Mouse (Mus musculus) embryonic stem cell, embryonic (primary cell): ENCODE results near the gene Phactr2.

Experiments
- CTCF ChIA-PET, 4 experiments: fragments of 300-600 bp in 2 of 4; fragments of 350-600 bp in 2 of 4; sonication (Branson Sonifier 250); formaldehyde crosslinking; loops; one replicate each; lab custom pipeline; 2022; ENCODE audit warnings: inconsistent platforms in 2 of 4; lab: Charles Lee
- POLR2A ChIA-PET, 4 experiments: fragments of 300-600 bp in 2 of 4; fragments of 350-600 bp in 2 of 4; sonication (Branson Sonifier 250); formaldehyde crosslinking; loops; one replicate each; lab custom pipeline; 2022; ENCODE audit warnings: antibody characterized with exemption in 4 of 4, inconsistent platforms in 1 of 4; lab: Charles Lee

Gene Phactr2

DNA sequence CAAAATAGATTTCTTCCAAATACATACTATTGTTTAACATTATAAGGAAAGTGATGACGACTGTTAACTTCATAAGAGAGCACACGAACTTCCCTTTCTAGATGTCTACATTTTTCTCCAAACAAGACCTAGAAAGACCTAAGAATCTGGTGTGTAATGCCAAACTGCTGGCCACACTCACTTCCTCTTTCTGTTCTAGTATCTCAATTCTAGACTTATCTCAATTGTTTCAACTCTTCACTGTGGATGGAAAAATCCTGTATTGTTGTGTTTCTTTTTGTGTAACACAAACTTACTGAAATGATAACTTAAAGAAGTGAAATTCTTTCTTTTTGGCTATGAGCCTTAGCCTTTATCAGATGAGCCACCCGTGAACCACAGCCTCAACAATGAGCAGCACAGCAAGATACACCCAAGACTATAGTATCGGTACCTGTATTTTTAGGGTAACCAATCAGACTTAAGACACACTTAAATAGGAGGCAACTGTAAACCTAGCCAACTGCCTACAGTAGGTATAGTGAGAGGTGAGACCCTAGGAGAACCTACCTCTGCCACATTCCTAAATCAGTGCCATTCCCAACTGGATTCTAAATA, 289.9 kb downstream of the Phactr2 start:
- POLR2A ChIA-PET: no interaction called here
- CTCF ChIA-PET: interaction anchor here in 1 of 4 experiments (0.6 kb wide), 1 partner anchor 911 kb away, joined by 4 read pairs; no protein-coding TSS in a partner anchor

DNA sequence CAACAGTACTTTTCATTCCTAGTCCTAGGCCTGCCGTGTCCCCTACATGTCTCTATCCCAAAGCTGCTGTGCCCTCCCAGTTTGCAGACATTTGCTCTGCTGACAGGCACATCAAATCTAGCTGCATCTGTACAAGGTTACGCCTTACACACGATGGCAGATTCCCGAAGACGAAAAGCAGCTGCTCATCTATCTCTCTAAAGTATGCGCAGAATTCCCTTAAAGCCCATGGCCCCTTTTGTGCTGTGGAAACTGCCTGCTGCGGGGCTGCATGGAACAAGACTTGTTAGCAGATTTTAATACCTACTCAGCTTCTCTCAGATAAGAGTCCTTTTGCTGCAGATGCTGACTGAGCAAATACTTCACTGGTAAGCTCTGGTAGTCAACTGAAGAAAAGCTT, 294.0 kb downstream of the Phactr2 start:
- POLR2A ChIA-PET: interaction anchor here in 3 of 4 experiments (0.5 to 6.8 kb wide), 6 partner anchors 8 to 95 kb away, joined by 3 to 41 read pairs (median 3); partner anchors contain the start of gene Ltv1 (in 2 of the 3)
- CTCF ChIA-PET: no interaction called here

DNA sequence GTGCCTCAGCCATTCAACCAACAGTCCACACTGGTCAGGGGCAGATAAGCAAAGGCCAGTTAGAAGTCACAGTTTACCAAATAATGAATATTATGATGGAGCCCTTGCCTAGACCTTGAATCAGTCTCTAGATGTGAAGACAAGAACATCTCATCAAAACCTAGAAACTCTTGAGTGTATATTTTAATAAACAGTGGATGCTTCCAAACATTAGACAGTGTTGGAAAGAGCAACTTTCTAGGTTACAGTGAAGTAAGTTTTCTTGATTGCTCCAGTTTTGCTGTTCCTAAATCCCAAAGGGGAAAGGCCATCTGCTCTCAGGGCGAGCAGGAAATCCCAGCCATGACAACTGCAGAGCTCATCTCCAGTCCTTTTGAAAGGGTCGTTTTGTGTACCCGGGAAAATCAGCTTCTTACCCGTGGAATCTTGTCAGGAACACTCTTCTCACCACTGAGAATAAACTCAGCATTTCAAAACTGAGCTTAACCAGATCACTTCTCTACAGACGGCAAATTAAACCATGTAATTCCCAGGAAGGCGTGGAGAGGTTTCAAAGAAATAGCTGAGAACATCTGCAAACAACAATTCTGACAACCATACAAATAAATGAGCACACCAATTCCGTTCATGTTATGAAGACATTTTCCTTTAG, 296.1 kb downstream of the Phactr2 start, which contains the start of gene Zc2hc1b:
TSS of gene Zc2hc1b (minus strand) at position 51 of the 652 bp plus-strand sequence.
- ChIA-PET POLR2A (interaction anchor here in 1 of 4 experiments (6.8 kb wide), 1 partner anchor 13 kb away, joined by 41 read pairs; the partner anchor contains the start of gene Ltv1), CTCF (no interaction called here)

DNA sequence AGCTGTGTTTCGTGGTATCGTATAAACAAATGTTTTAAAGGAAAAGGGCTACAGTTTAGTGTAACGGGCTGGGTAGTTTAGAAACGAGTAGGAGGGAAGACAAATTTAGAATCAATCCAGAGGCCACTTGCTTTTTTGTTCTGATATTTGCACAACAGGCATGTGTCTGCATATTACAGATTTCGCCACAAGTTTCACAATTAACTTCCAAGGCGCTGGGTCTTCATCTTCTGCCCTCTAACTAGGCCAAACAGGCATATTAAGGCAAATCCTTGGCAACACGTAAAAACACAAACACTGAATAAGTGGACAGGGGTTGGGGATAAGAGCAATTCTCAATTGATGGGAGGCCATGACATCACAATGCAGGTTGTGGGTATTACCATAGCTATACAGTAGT, 298.3 kb downstream of the Phactr2 start:
- CTCF ChIA-PET: no interaction called here
- POLR2A ChIA-PET: interaction anchor here in 2 of 4 experiments (0.6 to 6.8 kb wide), 3 partner anchors 15 to 231 kb away, joined by 3 to 41 read pairs (median 3); partner anchors contain the start of gene Ltv1 (in 1 of the 2)

DNA sequence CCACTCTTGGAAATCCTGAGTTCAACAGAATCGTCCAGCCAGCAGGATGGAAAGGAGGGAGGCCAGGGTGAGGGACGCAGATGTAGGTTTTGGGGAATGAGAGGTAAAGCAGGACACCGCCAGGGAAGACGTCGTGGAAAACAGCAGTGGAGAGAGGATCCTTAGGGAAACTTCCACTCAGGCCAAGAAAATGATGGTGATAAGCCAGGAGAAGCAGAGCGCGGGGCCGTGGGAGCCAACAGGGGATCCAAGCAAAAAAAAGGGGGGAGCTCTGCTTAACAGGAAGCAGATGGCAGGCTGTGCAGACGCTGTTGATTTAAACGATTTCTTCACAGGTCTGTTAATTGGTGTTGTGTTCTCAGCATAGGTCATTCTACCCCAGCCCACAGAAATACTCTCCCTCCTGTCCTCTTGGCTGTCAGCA, 301.4 kb downstream of the Phactr2 start:
- ChIA-PET CTCF (no interaction called here), POLR2A (interaction anchor here in 1 of 4 experiments (1.1 to 1.5 kb wide), 3 partner anchors 8 to 50 kb away, joined by 3 to 4 read pairs (median 3); no protein-coding TSS in a partner anchor)

DNA sequence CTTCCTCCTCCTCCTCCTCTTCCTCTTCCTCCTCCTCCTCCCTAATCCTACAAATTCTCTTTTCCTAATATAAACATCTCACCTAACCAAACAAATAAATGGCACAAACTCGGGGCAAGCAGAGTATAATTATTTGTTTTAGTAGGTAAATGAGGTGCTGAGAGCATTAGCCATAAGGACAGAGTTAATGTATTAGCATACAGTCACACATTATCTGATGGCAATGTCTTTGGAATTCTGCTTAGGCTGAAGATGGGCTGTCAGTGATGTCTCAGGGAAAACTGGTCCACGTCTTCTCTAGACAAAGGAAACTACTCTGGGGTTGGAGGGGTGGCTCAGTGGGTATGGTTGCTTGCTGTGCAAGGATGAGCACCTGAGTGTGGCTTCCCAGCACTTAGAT, 302.8 kb downstream of the Phactr2 start:
- POLR2A ChIA-PET: no interaction called here

DNA sequence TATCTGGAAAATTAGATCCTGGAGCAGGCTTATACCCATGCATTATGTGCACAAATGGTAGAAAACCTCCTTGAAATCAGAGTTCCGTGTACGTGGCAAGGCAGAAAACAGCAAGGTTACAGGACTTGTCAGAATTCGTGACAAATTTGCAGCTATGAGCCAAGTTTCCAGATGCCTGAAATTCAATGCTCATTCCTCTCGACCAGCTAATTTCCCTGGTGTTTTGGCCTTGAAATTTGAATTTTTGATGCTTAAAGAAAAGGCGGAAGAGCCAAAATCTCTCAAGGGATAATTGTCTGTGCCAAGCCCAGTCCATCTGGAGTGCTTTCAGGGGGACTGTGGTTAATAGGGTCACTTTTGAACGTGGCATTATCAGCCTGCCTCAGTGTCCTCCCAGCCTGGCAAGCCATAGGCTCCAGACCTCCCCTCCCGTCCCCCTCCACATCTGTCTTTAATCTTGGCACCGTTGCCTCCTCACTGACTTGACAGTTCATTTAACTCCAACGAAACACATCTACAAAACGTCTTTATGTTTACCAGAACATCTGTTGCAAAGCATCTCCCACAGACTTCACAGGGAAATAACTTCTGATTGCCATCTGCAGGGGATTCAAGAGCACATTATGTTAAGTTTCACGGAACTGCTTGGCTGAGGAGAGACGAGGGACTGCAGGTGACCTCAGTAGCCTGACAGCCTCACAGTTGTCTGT, 303.3 kb downstream of the Phactr2 start:
- POLR2A ChIA-PET: interaction anchor here in 1 of 4 experiments (1.2 kb wide), 1 partner anchor 77 kb away, joined by 3 read pairs; no protein-coding TSS in a partner anchor

More for the DNA sequence above, 302.8 kb downstream of the Phactr2 start:
- CTCF ChIA-PET: no interaction called here

DNA sequence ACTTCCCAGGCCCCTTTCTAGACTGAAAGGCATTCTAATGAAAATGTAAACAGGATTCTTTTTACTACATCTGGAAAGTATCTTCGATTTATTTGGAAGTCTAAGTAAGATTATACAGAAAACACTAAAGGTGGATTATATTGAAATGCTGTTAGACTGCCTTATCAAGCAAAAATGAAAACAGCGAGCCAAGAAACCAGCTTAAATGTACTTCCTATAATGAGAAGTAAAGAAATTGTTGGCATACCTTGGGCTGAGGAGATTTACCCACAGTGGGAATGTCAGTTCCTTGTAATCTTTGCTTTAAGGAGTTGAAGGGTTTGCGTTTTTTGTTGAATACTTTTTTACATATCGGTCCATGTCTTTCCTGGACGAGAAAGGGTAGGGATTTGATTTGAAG, 305.8 kb downstream of the Phactr2 start:
- POLR2A ChIA-PET: interaction anchor here in 1 of 4 experiments (0.9 kb wide), 1 partner anchor 18 kb away, joined by 3 read pairs; no protein-coding TSS in a partner anchor
- CTCF ChIA-PET: no interaction called here

More for the DNA sequence above, 303.3 kb downstream of the Phactr2 start:
- CTCF ChIA-PET: no interaction called here

DNA sequence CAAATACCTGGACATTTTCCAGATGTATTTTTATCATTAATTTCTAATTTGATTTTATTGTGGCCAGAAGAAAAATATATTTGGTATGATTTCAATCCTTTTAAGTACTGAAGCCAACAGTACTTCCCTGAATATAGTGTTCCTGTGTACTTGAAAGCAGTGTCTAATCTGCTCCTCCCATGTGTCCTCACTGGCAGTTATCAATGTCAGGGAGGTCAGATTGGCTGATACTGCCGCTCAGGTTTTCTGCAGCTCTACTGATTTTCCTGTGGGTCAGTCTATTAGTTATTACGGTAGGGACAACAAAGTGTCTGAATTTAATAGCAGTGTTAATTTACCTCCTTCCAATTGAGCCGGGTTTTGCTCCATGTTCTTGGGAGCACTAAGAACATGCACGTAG, 312.2 kb downstream of the Phactr2 start:
- POLR2A ChIA-PET: no interaction called here
- CTCF ChIA-PET: no interaction called here

DNA sequence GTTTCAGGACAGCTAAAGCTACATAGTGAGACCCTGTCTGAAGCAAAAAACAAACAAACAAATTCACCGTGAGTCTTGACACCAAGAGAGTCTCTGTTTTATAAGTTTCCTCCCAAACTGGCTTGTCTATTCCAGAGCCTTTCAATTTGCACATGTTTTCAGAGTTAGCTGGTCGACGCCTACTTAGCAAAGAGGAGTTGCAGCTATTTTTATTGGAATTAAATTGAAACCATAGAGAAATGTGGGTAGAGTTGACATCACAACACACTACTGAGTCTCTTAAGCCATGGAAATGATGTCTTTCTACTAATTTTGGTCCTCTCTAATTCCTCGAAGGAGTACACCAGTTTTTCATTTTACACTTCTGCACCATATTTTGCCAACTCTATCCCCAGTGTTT, 313.3 kb downstream of the Phactr2 start:
- POLR2A ChIA-PET: no interaction called here
- CTCF ChIA-PET: interaction anchor here in 1 of 4 experiments (0.8 kb wide), 1 partner anchor 142 kb away, joined by 3 read pairs; no protein-coding TSS in a partner anchor
